ENCODE assay signal across 14 mouse cellular contexts in the genomic region with DNA sequence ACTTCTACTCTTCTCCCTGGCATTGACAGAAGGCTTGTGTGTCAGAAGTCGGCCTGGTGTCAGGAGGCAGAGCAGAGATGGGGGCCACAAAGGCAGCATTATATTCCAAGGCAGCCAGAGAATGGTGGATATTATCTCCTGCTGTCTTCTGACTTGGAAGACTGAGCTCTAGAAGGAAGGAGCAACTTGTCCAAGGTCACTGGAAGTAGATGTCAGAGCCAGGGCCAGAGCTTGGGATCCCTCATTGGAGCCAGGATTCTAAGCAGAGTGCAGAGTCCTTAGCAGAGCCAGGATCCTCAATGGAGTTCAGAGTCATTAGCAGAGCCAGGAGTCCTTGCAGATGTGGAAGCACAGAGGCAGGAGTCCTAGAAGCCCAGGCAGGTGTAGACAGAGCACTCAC. TPM values are rescaled to one million over a fixed set of nuclear protein-coding genes. Genes with fewer than 3 reads are reported as not detected.
A peak's percentile ranks its signal among the peaks of the same experiment; 100 is the strongest.
DNase-seq lines count a peak whose midpoint lies in the region; ATAC-seq lines count a peak whose summit lies in the region.
"Had no signal": no experiment of that assay in that cellular context is flagged by ENCODE, and none has a peak within 500 bp of the region (broad histone marks: within the 10 kb centered on the region; RNA-seq: fewer than 3 reads in every experiment).

No protein-coding gene starts in this region.

- H3K27me3 ChIP-seq in heart, embryonic 15.5 days: no peaks in the 10 kb centered on the region
- H3K27me3 ChIP-seq: lung, embryonic 15.5 days; midbrain, embryonic 12.5 days had no signal

- 66% methylated on average over 1 of the region's 1 CpGs for WGBS in heart, embryonic 15.5 days

- no peaks in the 10 kb centered on the region for H3K4me1 ChIP-seq in heart, embryonic 15.5 days (replicated peaks)
- H3K4me1 ChIP-seq: forebrain, embryonic 10.5 days; lung, embryonic 15.5 days; midbrain, embryonic 12.5 days had no signal

- H3K9me3 ChIP-seq in heart, embryonic 15.5 days (replicated peaks): no peaks in the 10 kb centered on the region
- H3K9me3 ChIP-seq: forebrain, embryonic 10.5 days; lung, embryonic 15.5 days; midbrain, embryonic 12.5 days had no signal

- peak overlapping the region; percentile 42; the same call in 1 of the 2 replicates for H3K27ac ChIP-seq in heart, embryonic 15.5 days
- H3K27ac ChIP-seq: forebrain, embryonic 10.5 days; lung, embryonic 15.5 days; midbrain, embryonic 12.5 days had no signal

- intact Hi-C loops in heart, postnatal 25 days (cut with DNase I): no loop called here

- peak overlapping the region; percentile 30 for H3K4me2 ChIP-seq in heart, embryonic 15.5 days
- H3K4me2 ChIP-seq: lung, embryonic 15.5 days; midbrain, embryonic 12.5 days had no signal

- ATAC-seq in heart, embryonic 15.5 days (replicated peaks; ENCODE audit: insufficient number of reproducible peaks, insufficient read depth, low FRiP score, low read depth): no peak
- ATAC-seq: hindbrain, embryonic 16.5 days had no signal

- peak; percentile 95 for DNase-seq in heart, adult 11 months
- no peak for DNase-seq in heart, postnatal 25 days (ENCODE audit: low spot score)
- DNase-seq in adipocyte (ENCODE audit: low spot score): peak; percentile 81
- DNase-seq in kidney, postnatal 36 days: peak; percentile 72 to 82
- no peak for DNase-seq in embryo, embryonic 10.5 days (ENCODE audit: low spot score)
- no peak for DNase-seq in retina, embryonic 14.5 days (ENCODE audit: low spot score)
- DNase-seq in right cerebral cortex, adult 18-20 months: no peak
- DNase-seq: left cerebral cortex, postnatal 4 days; thymus, adult 18-20 months had no signal

- 0 out of 2 replicates have a peak overlapping the region, but pooled peaks have one; percentile 25 for H3K9ac ChIP-seq in heart, embryonic 15.5 days
- H3K9ac ChIP-seq: lung, embryonic 15.5 days; midbrain, embryonic 12.5 days had no signal

- H3K36me3 ChIP-seq in heart, embryonic 15.5 days: no peaks in the 10 kb centered on the region
- H3K36me3 ChIP-seq: lung, embryonic 15.5 days had no signal

- peak overlapping the region; percentile 26; the same call in 1 of the 2 replicates for H3K4me3 ChIP-seq in heart, embryonic 15.5 days
- H3K4me3 ChIP-seq: forebrain, embryonic 10.5 days; lung, embryonic 15.5 days; midbrain, embryonic 12.5 days had no signal

RNA-seq across cellular contexts. Expression of a gene that starts 10.1 kb away (rescaled TPM):
- 100 to 1,000 TPM; 153 to 166 TPM for total RNA-seq in heart, postnatal 25 days (2021)
- 313 and 337 TPM in 2 replicates for polyA plus RNA-seq in heart, embryonic 15.5 days (2015; fragmentation: Nextera tagmentation; extraction: Ambion mirVana)

Comparison
In these comparisons a context has a peak if more than half of its experiments do, and no peak if none do; other contexts are left out.
1. DNase-seq: peak in heart, adult 11 months (single experiment), adipocyte (single experiment) and kidney, postnatal 36 days (2 of 2); none in heart, postnatal 25 days (single experiment), embryo, embryonic 10.5 days (single experiment), retina, embryonic 14.5 days (single experiment) and right cerebral cortex, adult 18-20 months (single experiment).